Mouse (Mus musculus) ES-E14 (cell line): ENCODE data around the gene Tmem59l. TPM values are rescaled to one million over a fixed set of nuclear protein-coding genes. Genes with fewer than 3 reads are reported as not detected.

ENCODE experiments used
- DNase-seq: peaks from one replicate; pipeline ENCODE4 v3.0.0-alpha.2; 2013; ENCODE audit warnings: low read depth, low spot score
- H3K27ac ChIP-seq: 2 replicates; pipeline ENCODE4 v1.5.1; 2012; ENCODE audit warnings: low read depth, mild to moderate bottlenecking, low read length, moderate library complexity, mixed read lengths; ENCODE audit not compliant: poor library complexity, insufficient read depth, severe bottlenecking
- H3K36me3 ChIP-seq: 2 replicates; pipeline ENCODE4 v1.6.1; 2012; ENCODE audit warnings: mild to moderate bottlenecking, low read length, moderate library complexity, mixed read lengths; ENCODE audit not compliant: control insufficient read depth, poor library complexity, insufficient read depth, severe bottlenecking
- H3K4me1 ChIP-seq, 2 experiments: fragments of 150-350 bp in 1 of 2; sonication (generic) in 1 of 2; 2 replicates each; pipeline ENCODE4 v1.6.1; 2012; ENCODE audit warnings: low read length in 2 of 2, mild to moderate bottlenecking in 1 of 2, mixed read lengths in 1 of 2; ENCODE audit not compliant: control insufficient read depth in 2 of 2, insufficient read depth in 2 of 2, poor library complexity in 1 of 2
- H3K4me3 ChIP-seq, 2 experiments: fragments of 150-350 bp in 1 of 2; sonication (generic) in 1 of 2; 2 replicates each; pipeline ENCODE4 v1.5.1; 2012; ENCODE audit warnings: low read length in 2 of 2, low read depth in 1 of 2, mild to moderate bottlenecking in 1 of 2, mixed read lengths in 1 of 2; ENCODE audit not compliant: insufficient read depth in 1 of 2, poor library complexity in 1 of 2, severe bottlenecking in 1 of 2
- H3K9ac ChIP-seq: 2 replicates; pipeline ENCODE4 v1.6.1; 2012; ENCODE audit warnings: low read depth, mild to moderate bottlenecking, low read length, mixed read lengths; ENCODE audit not compliant: poor library complexity, insufficient read depth, severe bottlenecking
- H3K9me3 ChIP-seq: fragments of 150-350 bp; sonication (generic); 2 replicates; pipeline ENCODE4 v1.6.1; 2012; ENCODE audit warnings: low read depth, mild to moderate bottlenecking, low read length; ENCODE audit not compliant: control insufficient read depth, insufficient read depth
- CHD2 ChIP-seq: IDR thresholded peaks from 2 replicates; pipeline ENCODE4 v1.6.1; 2014; ENCODE audit warnings: mild to moderate bottlenecking, low read depth, low read length, inconsistent platforms
- HCFC1 ChIP-seq: IDR thresholded peaks from 2 replicates; pipeline ENCODE4 v1.6.1; 2012; ENCODE audit warnings: low read length, inconsistent platforms, borderline replicate concordance; ENCODE audit not compliant: insufficient read depth
- MAFK ChIP-seq: IDR thresholded peaks from 2 replicates; pipeline ENCODE4 v1.6.1; 2014; ENCODE audit warnings: mild to moderate bottlenecking, low read depth, low read length, inconsistent platforms; ENCODE audit not compliant: insufficient read depth
- ZC3H11A ChIP-seq: IDR thresholded peaks from 2 replicates; pipeline ENCODE4 v1.6.1; 2012; ENCODE audit warnings: low read depth, mild to moderate bottlenecking, inconsistent platforms, low read length, borderline replicate concordance
- ZNF384 ChIP-seq: IDR thresholded peaks from 2 replicates; pipeline ENCODE4 v1.6.1; 2012; ENCODE audit warnings: low read depth, low read length, inconsistent platforms
- in situ Hi-C, 2 experiments: fragments of 600-800 bp; cut with MboI; formaldehyde crosslinking; loops; one replicate each; pipeline ENCODE4 v1.15.1; 2025; ENCODE audit warnings: low sequenced_read_pairs in 2 of 2, inconsistent platforms in 1 of 2; ENCODE audit not compliant: unreplicated experiment in 2 of 2
- total RNA-seq: library from RNA; depleted of rRNA; stranded (reverse); fragments of 300-350 nt; gene quantifications from 2 replicates; pipeline ENCODE4 v1.2.3, GENCODE M21; 2012

Tmem59l gene
- total RNA-seq, 1 experiment, result 5.3 TPM

DNA sequence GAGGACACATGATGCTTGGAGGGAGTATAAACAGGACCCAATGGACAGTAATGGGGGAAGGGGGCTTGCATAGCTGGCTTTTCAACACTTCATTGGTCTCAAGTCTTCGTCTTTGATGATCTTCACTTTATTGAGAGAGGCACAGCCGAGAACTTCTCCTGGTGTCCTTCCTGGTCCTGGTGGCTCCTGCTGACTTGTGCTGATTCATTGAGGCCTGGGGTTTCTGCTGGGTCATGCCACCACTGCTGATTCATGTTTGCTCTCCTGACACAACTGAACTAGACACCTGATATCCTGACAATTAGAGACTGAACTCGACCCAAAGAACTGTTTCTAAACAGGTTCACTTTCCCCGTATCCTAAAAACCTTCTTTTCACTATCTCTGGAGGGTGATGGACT is 43.8 kb downstream of the Tmem59l start:
- H3K27ac ChIP-seq, result no peak overlapping the region
- no peak for DNase-seq
- in situ Hi-C loops, result no loop called here
- H3K36me3 ChIP-seq, result no peaks in the 10 kb centered on the region
- no peak overlapping the region for H3K9ac ChIP-seq
- no peak overlapping the region for H3K4me3 ChIP-seq
- no peaks in the 10 kb centered on the region for H3K9me3 ChIP-seq
- TF ChIP-seq ZNF384 (no peak), CHD2 (no peak), MAFK (no peak), HCFC1 (no peak), ZC3H11A (no peak)
- peaks cover 0 to 5% of the 10 kb centered on the region in 2 experiments; a peak in 1 of 4 replicates for H3K4me1 ChIP-seq

DNA sequence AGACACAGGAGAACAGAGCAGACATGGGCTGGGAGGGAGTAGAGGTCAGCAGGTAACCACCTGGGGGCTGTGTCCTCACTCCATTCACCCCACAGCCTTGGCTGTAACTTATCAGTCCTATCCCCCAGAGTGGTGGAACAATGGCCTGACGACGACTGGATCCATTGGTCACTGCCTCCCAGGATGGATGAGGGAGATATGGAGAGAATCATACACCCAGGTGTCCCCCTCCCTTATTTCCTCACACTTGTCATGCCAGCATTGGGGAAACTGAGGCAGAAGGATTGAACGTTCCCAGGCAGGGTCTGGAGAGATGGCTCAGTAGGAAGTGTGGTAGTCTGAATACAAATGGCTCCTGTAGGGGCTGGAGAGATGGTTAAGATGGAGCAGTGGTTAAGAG is 45.6 kb downstream of the Tmem59l start:
- no peak overlapping the region for H3K9ac ChIP-seq
- H3K4me1 ChIP-seq, result peaks cover 0 to 5% of the 10 kb centered on the region in 2 experiments; a peak in 1 of 4 replicates
- H3K36me3 ChIP-seq, result no peaks in the 10 kb centered on the region
- TF ChIP-seq MAFK (no peak), ZC3H11A (no peak), HCFC1 (no peak), ZNF384 (no peak), CHD2 (no peak)
- H3K4me3 ChIP-seq, result no peak overlapping the region
- no peaks in the 10 kb centered on the region for H3K9me3 ChIP-seq
- H3K27ac ChIP-seq, result no peak overlapping the region
- in situ Hi-C loops, result no loop called here
- no peak for DNase-seq

DNA sequence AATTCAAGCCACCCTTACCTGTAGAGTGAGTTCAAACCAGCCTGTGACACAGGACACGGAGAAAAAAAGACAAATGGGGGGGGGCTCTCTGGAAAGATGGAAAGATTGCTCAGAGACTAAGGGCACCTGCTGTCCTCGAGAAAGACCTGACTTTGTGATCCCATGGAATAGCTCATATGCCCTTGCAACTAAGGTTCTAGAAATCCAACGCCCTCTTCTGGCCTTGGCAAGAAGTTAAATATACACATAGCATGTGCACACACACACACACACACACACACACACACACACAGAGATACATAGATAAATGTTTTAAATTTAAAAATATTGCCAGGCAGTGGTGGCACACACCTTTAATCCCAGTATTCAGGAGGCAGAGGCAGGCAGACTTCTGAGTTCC is 46.9 kb downstream of the Tmem59l start:
- Histone ChIP-seq H3K36me3 (no peaks in the 10 kb centered on the region), H3K9ac (no peak overlapping the region), H3K4me1 (peaks cover 0 to 5% of the 10 kb centered on the region in 2 experiments; a peak in 1 of 4 replicates), H3K4me3 (peak overlapping the region; percentile 63 to 86; a peak in 2 of 4 replicates), H3K9me3 (no peaks in the 10 kb centered on the region), H3K27ac (no peak overlapping the region)
- no peak for DNase-seq
- TF ChIP-seq CHD2 (no peak), ZNF384 (no peak), ZC3H11A (no peak), HCFC1 (no peak), MAFK (no peak)
- in situ Hi-C loops, result no loop called here

DNA sequence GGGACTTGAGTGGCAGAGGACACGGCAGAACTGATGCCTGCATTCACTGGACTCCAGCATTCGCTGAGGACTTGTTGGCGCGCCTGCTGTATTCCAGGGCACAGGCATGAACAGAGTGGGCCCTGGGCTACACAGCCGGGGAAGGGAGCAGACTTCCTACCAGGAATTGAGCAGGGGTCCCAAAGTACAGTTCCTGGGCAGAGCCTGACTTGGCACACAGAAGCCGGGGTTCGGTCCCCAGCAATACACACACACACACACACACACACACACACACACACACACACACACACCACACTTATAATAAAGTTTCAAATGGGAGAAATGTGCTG is 47.3 kb downstream of the Tmem59l start:
- in situ Hi-C loops, result no loop called here
- H3K27ac ChIP-seq, result no peak overlapping the region

More for the DNA sequence above, 47.3 kb downstream of the Tmem59l start:
- Histone ChIP-seq H3K4me3 (peak overlapping the region; percentile 63 to 86), H3K36me3 (no peaks in the 10 kb centered on the region), H3K4me1 (peaks cover 0 to 5% of the 10 kb centered on the region in 2 experiments; a peak in 1 of 4 replicates), H3K9ac (peak overlapping the region; percentile 68), H3K9me3 (no peaks in the 10 kb centered on the region)
- TF ChIP-seq ZNF384 (no peak), ZC3H11A (no peak), MAFK (no peak), CHD2 (no peak)
- no peak for DNase-seq
